Mouse (Mus musculus): Measurements from ENCODE around the gene Nhlrc4.

Nhlrc4 gene

GRCm38 (mm10) chr17:25944366-25945163, at the start of gene Nhlrc4, which contains the start of gene Pigq:
Gene Nhlrc4 (minus strand): TSS chr17:25944961.
Gene Pigq (minus strand): TSS chr17:25944936.
- DNase-seq (ENCODE audit: low spot score), result no peak

GRCm38 (mm10) chr17:25993489-25993888, 48.7 kb upstream of the Nhlrc4 start:
- no peak for DNase-seq (ENCODE audit: low spot score)

GRCm38 (mm10) chr17:25992274-25992673, 47.5 kb upstream of the Nhlrc4 start:
- DNase-seq (ENCODE audit: low spot score), result no peak

- DNase-seq (ENCODE audit: low spot score), result no peak
Observed at GRCm38 (mm10) chr17:25990331-25990730, 45.6 kb upstream of the Nhlrc4 start.

- peak; percentile 95 for DNase-seq (ENCODE audit: low spot score)
Observed at GRCm38 (mm10) chr17:25985306-25986294, 40.8 kb upstream of the Nhlrc4 start, which contains the start of gene Capn15. Gene Capn15 (minus strand): TSS chr17:25985796.

- DNase-seq (ENCODE audit: low spot score), result no peak
Observed at GRCm38 (mm10) chr17:25984556-25985305, 40.0 kb upstream of the Nhlrc4 start.

- DNase-seq (ENCODE audit: low spot score), result no peak
Observed at GRCm38 (mm10) chr17:25984066-25984465, 39.3 kb upstream of the Nhlrc4 start.

GRCm38 (mm10) chr17:25982913-25983312, 38.2 kb upstream of the Nhlrc4 start:
- DNase-seq (ENCODE audit: low spot score), result no peak

- no peak for DNase-seq (ENCODE audit: low spot score)
Observed at GRCm38 (mm10) chr17:25980854-25981253, 36.1 kb upstream of the Nhlrc4 start.

- no peak for DNase-seq (ENCODE audit: low spot score)
Observed at GRCm38 (mm10) chr17:25979829-25980738, 35.3 kb upstream of the Nhlrc4 start.

- no peak for DNase-seq (ENCODE audit: low spot score)
Observed at GRCm38 (mm10) chr17:25970954-25971707, 26.4 kb upstream of the Nhlrc4 start.

GRCm38 (mm10) chr17:25970448-25970847, 25.7 kb upstream of the Nhlrc4 start:
- DNase-seq (ENCODE audit: low spot score), result no peak

GRCm38 (mm10) chr17:25968176-25968575, 23.4 kb upstream of the Nhlrc4 start:
- peak; percentile 56 for DNase-seq (ENCODE audit: low spot score)

GRCm38 (mm10) chr17:25967652-25968051, 22.9 kb upstream of the Nhlrc4 start:
- DNase-seq (ENCODE audit: low spot score), result no peak

- DNase-seq (ENCODE audit: low spot score), result no peak
Observed at GRCm38 (mm10) chr17:25964271-25964670, 19.5 kb upstream of the Nhlrc4 start.

GRCm38 (mm10) chr17:25962413-25962905, 17.7 kb upstream of the Nhlrc4 start:
- DNase-seq (ENCODE audit: low spot score), result no peak

- DNase-seq (ENCODE audit: low spot score), result no peak
Observed at GRCm38 (mm10) chr17:25961566-25961965, 16.8 kb upstream of the Nhlrc4 start.

GRCm38 (mm10) chr17:25959630-25960467, 15.1 kb upstream of the Nhlrc4 start:
- DNase-seq (ENCODE audit: low spot score), result no peak

Data from lung, postnatal 25 days (tissue).